Mouse (Mus musculus): ENCODE measurements around the gene C77080.

DNA sequence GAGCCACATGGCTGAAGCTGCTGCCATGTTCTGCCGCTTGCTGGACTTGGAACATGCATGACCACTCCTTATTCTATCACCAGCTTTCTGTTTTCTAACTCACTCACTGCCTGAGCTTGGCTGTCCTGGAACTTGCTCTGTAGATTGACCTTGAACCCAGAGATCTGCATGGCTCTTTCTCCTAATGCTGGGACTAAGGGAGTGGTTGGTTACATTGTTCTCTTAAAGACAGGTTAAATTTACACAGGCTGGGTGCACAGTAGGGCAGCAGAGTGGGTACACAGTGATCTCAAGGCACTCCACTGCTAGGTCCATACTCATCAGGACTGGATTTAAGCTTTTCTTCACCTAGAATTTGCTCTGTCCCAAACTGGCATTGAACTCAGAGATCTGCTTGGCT, 66.9 kb downstream of the C77080 start:
- no peak for TF ChIP-seq CTCF (IDR thresholded peaks at IDR 0.05)
- no peak for TF ChIP-seq EP300 (IDR thresholded peaks at IDR 0.05)
